Mouse (Mus musculus) monocyte, adult 2 months (primary cell): Measurements from ENCODE around the gene Sun2.

ENCODE experiments used
- DNase-seq, 2 experiments: peaks; one replicate each; pipeline ENCODE4 v3.0.0; 2022; ENCODE audit warnings: low spot score in 2 of 2, low read depth in 1 of 2

The Sun2 gene

DNA sequence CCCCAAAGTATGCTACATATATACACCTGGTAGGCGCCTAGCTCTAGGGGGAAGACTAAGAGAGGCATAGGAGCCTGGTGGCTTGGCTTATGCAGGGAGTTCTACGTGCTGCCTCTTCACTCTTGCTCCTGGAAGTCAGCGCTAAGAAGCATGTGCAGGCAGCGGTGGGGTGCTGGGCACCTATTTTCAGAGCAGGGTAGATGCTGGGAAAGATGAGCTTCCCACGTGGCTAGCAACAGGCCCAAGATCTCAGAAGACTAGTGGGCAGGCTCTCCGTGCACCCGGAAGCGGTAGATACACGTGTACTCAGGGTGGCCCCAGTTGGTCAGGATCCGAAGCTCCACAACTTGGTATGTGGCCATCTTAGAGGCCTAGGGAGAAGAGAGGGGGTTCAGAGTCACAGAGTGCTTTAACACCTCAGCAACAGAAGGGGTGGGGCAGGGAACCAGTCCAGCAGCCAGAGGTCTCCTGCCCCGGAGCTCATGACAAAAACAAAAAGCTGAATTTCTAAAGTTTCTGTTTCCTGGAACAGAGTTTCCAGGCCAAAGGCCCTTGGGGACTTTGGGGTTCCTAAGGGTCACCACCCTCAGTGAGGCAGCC lies 17.0 kb downstream of the Sun2 start:
- DNase-seq: no peak

DNA sequence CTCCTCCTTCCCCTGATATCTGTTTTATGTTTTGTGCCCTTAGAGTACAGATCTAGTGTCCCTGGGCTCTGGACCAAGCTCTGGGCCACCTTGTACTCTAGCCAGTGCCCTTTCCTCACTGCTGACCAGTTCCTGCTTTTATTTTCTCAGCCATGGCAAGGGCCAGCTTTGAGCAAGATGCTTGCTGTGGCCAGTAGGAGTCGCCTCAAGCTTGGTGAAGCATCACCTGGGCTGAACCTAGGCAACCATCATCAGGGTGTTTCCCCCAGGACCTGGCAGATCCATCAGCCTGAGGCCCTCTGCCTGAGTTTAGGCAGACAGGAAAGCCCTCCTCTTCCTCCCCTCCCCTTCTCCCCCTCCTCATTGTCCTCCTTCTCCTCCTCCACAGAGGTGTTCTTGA lies 18.9 kb downstream of the Sun2 start:
- no peak for DNase-seq

DNA sequence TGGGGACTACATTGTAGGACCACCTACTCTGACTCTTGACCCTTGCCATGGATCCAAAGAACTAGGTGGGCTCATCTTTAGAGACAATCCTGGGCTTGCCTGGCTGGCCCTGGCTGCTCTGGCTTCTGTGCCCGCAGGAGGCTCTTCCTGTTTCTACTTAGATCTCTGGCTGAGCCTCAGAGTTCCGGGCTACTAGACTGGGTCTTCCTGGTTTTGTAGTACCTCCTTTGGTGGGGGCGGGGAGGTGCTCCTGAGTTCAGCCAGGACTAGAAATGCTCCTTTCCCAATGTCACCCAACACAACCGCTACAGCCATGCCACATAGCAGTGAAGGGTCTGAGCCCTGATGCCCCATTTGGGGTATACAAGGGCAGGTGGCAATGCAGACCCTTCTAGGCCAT lies 21.5 kb downstream of the Sun2 start:
- no peak for DNase-seq

DNA sequence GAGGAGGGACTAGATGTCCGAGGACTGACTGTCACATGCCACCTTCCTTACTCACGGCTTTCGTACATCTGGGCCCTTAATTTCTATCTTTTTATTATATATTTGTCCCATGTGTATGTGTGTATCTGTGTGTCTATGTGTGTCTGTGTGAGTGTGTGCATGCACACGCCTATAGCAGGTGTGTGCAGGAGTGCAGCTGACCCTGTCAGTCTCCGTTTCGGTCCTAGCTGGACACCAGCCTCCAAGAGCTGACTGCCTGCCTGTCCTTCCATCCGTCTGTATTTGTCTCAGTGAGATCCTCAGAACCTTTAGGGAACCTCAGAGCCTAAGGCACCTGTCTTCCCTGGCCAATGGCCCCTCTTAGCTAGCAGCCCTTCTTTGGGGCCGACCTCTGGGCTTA lies 22.1 kb downstream of the Sun2 start:
- no peak for DNase-seq

DNA sequence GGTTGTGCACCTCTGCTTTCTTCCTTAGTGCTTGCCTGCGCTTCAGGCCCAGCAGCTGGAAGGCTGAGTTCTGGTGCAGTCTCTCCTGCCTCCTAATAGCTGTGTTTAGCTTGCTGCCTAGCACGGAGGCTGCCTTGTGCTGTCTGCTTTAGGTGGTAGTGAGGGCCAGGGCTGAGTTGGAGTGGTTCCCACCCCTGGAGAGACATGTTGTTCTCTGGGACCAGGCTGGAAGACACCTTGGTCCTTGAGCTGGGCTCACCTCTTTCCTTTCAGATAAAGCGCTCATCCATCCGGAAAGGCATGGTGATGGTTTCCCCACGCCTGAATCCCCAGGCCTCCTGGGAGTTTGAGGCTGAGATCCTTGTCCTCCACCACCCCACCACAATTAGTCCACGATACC lies 25.6 kb downstream of the Sun2 start:
- DNase-seq: no peak

DNA sequence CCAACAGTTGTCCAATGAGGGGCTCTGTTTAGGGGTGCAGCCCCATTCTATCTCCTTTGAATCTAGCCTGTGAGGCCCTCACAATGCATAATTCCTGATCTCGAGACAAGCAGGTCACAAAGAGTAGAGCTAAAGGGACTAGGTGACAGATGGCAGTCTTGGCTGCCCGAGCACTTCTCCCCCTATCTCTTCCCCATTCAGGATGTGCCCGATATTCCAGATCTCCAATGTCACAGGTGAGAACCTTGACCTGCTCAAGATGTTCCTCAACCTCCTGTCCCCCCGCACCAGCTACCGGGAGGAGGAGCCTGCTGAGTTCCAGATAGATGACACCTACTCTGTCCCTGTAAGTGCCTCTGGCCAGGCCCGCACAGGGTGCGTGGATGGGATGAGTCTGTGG lies 26.7 kb downstream of the Sun2 start:
- DNase-seq: no peak

DNA sequence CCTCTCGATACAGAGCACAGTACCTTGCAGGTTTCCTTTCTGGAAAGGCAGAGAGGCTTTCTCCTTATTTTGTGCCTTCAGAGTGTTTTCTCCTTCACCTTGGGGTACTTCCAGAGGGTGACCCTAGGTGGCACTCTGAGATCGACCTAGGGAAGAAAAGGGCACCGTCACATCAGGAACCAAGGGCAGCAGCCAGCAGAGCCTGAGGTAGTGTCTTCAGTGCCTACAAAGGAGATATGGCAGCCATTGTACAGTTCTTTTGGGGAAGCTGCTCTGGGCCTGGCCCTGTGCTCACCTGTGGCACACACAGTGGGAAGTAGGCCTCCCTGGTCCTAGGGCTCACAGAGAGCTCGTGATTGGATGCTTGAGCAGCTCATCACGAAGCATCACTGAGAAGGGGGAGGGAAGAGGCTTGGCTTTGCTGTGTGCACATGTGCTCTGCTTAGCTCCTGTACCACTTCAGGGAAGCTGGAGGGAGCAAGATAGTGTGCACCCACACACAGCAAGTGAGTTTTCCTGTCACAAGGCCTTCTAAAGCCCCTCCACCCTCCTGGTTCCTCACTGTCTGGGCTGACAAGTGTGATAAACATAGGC lies 34.0 kb downstream of the Sun2 start:
- DNase-seq: no peak

DNA sequence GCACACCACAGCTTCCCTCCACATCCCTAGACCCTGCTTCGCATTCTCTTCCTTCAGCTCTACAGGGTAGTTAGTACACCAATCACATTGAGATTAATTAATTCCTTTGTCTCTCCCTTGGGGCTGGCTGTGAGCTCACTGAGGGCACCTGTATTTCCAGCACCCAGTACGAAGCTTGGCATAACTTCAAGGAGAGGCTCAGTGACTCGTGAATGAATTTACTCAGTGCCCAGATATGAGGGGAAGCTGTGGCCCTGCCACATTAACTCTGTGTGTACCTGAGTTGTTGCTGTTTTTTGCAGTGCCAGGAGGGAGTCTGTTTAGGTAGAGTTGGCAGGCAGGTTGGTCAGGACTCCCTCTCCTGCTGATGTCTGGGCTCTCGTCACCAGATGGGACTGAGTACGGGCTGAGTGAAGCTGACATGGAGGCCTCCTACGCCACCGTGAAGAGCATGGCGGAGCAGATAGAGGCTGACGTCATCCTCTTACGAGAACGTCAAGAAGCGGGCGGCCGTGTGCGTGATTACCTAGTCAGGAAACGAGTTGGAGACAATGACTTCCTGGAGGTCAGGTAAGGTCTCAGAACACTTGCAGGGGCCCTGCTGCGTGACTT lies 35.6 kb downstream of the Sun2 start:
- no peak for DNase-seq

DNA sequence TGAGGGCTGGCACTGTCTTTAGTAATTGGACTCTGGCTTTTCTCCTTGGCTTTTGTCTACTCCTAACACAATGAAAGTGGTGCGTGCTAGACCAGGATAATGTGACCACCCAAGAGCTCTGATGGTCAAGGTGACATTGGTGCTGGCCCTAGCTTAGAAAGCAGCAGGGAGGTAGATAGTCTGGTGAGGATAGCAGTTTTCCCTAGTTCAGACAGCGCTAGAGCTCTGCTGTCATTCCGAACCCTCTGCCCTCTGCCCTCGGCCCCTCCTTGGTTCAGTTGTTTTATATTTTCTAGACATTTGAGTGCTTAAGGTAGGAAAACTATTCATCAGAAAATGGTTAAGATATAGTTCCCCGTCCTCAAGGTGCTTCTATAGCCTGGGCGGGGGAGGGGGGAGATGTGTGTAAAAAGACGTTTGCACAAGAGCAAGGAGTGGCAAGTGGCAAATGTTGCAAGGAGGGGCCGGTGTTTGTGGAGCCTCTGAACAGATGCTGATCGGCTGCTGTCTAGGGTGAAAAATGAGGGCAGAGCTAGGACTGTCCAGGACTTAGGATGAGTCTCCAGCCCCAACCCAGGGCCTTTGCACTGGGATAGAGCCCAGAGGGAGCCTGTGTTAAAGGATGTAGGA lies 44.7 kb downstream of the Sun2 start:
- no peak for DNase-seq

DNA sequence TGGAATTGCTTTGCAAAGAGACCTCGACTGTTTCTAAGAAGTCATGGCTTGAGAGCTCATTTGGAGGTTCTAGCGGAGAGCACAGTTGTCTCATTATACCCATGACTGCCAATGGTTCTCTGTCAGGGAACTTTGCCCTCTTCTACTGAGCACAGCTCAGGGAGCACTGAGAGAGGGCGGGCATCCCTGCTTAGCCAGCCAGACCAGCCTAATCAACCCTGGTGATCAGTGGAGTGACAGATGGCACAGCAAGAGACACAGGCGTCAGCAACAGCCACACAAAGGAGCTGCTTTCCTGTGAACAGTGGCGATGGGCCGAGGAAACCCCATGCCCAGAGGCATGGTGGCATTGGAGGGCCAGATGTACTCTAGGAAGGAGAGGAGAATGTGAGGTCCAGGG lies 45.3 kb downstream of the Sun2 start:
- no peak for DNase-seq

DNA sequence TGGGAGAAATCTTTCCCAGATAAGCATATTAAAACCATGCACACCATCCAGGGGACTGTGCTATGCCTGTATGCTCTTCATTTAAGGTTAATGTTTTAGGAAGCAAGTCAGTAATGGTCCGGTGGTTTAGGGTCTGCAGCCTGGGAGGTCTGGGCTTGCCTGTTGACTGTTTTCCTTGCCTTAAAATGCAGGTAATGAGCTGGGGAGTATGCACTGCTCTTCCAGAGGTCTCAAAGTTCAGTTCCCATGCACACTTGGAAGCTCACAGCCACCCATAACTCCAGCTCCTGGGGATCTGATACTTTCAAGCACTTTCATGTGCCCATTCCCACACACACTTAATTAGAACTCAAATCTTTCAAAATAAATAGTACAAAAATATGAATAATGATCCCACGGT lies 45.8 kb downstream of the Sun2 start:
- no peak for DNase-seq

DNA sequence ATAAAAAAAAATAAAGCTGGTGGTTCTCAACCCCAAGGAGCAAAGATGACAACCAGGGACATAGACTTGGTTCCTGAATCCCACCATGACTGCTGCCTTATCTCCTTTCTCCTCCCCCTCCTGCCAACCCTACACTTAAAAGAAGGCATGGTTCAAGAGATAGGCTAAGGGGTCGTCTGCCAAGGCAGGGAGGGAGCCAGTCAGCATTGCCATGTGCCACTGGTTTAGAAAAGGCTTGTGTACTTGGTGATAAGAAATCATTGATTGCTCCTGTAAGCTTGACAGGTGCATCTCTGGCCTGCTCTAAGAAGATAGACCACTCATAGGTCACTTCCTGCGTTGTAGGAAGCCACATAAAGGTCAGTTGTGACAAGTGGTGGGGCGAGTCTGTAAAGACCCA lies 46.8 kb downstream of the Sun2 start:
- DNase-seq: no peak

DNA sequence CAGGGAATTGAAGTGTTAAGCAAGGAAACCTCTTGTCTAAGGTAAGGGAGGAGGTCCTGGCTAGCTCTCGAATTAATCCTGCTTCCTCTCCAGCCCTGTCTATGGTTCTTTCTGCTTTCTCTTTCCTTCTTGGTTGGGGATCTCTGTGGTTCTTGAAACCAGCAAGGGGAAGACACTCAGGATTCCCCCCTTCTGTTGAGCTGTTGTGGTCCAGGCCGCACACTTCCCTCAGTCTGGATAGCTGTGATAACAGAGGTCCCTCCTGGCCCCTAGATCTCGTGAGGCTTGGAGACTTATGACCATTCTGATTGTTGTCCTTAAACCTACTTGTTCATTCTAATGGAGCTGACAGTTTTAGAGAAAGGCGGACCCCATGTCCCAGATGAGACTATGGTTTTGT lies 47.8 kb downstream of the Sun2 start:
- DNase-seq: no peak

DNA sequence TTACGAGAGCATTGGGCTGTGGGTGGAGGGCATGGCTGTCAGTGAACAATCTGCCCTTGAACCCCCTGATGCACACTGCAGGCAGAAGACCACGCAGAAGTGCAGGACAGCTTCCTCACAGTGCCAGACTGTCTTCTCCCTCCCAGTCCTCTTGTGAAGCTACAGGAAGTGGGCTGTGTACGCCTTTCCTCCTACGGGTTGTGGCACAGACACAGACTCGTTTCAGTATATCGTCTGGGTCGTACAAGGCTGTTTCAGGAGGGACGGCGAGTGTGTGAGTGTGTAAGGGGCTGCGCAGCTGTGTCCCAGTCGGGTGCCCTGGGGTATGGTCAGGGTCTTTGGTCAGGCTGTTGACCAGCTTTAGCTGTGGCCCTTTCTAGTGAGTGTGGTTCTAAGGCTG lies 48.6 kb downstream of the Sun2 start:
- DNase-seq: no peak

DNA sequence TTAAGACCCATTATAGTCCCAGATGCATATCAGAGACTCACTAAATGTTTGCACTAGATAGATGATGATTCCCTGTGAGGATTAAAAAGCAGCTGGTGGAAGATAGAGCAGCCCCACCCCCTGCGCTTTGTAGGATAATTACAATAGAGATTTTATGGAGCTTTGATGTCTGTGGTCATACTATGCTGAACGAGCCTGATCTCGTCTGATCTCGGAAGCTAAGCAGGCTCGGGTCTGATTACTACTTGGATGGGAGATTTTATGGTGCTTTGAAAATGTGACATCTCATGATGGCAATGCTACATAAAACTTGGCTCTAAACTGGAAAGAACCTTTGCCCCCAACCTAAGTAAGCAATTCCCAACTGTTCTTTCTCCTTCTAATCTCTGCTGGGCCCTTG lies 50.0 kb downstream of the Sun2 start:
- no peak for DNase-seq

DNA sequence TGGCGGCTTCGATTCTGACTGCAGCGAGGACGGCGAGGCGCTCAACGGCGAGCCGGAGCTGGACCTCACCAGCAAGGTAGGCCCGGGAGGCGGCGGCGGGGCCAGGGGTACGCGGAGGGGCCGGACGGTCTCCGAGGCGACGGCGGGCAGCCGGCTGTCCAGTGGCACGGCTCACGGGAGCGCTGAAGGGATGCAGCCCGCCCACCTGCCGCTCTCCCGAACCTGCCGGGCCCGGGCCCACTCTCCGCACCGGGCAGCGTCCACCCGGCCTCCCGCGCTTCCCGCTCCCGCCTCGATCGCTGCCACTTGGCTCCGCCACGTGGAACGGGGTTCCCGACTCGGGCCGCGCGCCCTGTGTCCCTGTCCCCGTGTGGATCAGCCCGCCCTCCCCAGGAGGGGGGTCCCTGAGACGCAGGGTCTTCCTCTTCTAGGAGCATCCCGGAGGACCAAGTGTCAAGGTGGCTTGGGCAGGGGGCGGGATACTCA lies 51.3 kb downstream of the Sun2 start:
- no peak for DNase-seq

DNA sequence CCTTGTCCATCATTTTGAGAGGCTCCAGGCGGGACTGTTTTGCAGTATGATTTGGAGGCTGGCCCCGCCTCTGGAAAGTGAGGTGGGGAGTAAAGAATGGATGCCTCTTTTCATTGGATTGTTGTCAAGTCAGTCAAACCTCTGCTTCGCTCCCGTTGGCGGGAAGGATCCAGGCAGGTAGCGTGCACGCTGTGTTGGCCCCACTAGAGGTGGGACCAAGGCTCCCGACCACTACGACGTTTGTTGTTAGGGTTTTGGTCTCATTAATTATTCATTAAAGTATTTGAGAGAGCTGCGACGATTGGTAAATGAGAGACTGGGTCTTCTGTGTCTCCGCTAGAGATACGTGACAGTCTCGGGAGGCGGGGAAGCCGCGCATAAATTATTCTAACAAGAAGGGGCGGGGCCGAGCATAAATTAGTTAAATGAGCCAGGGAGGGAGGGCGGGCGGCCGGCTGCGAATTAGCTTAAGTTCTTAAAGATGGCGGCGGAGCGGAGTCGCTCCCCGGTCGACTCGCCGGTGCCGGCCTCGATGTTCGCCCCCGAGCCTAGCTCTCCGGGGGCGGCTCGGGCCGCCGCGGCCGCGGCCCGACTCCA lies 51.8 kb downstream of the Sun2 start, which contains the start of gene Gtpbp1:
Gene Gtpbp1 (plus strand): TSS at position 420 of the 597 bp plus-strand sequence.
- peak; percentile 92 to 93 for DNase-seq

DNA sequence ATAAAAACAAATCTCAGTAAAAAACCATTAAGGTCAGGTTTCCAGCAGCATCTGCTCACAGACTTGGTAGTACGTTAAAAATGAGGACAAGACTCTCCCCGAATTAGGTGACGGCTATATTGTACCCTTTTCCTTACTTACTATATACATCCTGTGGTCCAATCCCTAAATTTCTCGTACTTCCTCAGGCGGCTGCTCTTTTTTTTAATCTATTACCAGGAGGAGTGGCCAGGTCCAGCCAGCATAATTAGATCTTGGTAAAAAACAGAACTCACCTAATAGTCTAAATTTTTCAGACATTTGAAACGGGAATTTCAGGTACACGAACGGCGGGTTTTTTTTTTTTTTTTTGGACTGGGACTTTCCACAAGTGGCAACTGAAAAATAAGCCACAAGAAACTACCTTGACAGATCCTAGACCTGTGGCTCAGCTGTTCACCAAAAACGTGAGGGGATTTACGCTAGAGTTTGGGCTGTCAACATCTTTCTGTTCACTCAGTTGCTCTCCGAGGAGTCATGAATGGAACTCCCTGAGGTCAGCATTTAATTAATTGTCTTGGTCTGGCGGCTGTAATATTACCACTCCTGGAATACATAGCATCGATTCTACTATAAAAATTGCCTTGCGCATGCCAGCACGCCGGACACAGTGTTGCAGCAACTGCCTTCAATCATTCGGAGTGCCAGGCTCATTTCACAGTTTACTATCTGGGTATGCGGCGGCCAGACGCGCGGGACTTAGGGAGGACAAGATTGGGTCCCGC lies 52.5 kb downstream of the Sun2 start:
- no peak for DNase-seq

DNA sequence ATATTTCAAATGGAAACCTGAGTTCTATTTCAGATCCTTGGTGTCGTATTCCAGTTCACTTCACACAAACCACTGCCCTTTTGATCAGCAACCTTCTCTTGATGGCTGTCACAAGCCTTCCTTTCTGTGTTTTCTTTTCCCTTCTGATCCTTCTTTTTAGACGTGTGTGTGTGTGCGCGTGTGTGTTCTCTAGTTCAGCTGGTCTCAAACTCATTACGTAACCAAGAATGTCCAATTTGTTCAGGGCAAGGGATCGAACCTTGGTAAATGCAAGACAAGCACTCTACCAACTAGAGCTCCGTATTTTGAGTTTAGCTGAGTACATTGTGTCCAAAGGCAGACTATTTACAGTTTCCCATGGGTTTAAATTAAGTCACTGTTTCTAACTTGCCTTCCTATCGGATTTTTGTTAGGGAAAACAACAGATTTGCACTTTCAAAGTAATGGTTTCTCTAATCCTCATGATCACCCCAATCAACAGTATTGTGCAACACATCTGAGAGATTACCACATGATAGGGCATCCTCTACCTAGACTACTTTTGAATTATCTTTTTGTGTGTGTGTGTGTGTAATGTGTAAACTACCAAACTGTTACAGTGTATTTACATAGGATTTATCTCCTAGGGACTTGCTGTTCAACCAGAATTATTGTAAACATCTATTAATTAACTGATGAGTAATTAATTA lies 53.9 kb downstream of the Sun2 start:
- no peak for DNase-seq

DNA sequence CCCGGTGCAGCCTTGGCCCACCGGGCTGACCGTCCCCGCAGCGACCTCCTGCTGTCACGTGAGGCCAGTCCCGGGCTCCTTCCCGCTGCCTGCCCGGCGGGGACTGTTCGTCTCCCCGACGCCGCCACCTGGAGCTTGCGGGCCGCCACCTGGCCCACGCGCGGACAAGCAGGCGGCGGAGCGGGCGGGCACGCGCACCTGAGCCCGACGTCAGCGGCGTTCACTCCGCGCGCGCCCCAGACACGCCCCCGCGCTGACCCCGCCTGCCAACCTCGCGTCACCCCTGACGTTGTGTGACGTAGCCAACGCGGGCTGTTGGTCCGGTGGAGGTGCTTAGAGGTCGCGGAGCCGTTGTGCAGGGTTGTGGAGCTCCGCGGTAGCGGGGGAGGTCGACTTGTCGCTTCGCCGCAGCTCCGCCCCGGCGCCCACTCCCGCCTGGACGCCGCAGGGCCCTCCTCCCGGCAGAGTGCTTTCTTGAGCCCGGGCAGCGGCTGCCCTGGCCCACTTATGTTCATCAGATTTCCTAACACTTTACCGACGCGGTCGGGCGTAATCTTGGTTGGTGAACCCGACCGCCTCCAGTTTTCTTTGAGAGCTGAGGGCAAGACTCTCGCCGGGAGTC lies 54.6 kb downstream of the Sun2 start, which contains the start of gene Josd1:
Gene Josd1 (minus strand): TSS at position 274 of the 622 bp plus-strand sequence.
- DNase-seq: peak; percentile 83 to 95
